Mouse (Mus musculus) frontal cortex, adult 2 months (tissue): ENCODE data around the gene Med16. TPM values are rescaled to one million over a fixed set of nuclear protein-coding genes. Genes with fewer than 3 reads are reported as not detected.

ENCODE experiments used
- DNase-seq, 2 experiments: peaks; one replicate each; pipeline ENCODE4 v3.0.0; 2022; ENCODE audit warnings: low spot score in 1 of 2; ENCODE audit errors: extremely low spot score in 1 of 2
- polyA plus RNA-seq: library from polyadenylated mRNA; depleted of rRNA; stranded (reverse); fragments of >200 nt; gene quantifications from 2 replicates; pipeline ENCODE4 v1.2.3, GENCODE M21; 2012

Med16 gene
- polyA plus RNA-seq, 1 experiment, result 75.9 TPM

DNA sequence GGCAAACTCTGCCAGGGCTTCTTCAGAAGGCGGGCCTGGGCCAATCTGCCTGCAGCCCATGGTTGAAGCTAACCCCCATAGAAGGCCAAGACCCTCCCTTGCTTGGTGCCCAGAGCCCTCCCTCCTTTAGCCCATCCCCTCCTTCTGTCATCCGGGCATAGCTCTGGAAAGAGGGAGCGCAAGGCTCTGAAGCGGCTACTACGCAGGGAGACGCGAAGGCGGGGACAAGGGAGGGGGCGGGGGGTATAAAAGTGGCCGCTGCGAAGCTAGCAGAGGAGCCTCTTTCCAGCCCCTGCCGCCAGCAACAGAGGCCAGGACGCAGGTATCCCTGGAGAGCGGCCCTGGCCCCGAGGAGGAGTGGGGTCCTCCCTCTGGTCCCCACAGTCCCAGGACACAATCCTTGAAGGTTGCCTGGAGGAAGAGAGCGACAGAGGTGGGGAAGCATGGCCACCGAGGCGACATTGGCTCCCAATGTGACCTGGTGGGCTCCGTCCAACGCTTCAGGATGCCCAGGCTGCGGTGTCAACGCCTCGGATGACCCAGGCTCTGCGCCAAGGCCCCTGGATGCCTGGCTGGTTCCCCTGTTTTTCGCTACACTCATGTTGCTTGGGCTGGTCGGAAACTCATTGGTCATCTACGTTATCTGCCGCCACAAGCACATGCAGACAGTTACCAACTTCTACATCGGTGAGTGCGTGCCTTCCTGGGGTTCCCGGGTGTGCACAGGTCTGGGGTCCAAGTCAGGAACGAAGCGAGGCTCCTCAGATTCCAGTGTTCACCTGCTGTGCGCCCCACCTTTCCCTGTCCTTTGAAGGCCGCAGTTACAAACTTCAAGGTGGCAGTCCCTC is 9.7 kb upstream of the Med16 start:
- DNase-seq, result no peak

DNA sequence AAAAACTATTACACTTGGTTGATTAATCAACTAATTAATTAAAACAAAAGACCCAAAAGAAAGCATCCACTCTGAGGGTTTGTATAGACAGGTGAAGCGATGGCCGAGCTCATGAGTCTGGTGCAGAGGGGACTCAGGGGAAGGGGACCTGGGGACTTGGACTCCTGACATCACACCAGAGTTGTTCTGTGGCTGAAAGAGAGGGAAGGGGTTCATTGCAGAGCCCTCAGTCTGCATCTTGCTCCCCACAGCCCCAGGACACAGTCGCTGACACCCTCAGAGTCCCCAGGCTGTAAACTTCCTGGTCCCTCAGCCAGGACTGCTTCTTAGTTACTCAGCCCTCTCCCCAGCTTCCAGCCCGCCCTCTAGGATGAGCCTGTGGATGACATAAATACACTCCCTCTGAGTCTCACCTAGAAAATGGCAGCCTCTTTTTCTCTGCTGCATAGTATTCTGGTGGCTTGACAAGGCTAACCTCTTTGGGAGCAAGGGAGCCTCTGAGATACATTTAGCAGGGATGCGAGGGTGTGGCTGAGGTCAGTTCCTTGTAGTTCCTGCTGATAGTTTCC is 8.9 kb upstream of the Med16 start:
- no peak for DNase-seq

DNA sequence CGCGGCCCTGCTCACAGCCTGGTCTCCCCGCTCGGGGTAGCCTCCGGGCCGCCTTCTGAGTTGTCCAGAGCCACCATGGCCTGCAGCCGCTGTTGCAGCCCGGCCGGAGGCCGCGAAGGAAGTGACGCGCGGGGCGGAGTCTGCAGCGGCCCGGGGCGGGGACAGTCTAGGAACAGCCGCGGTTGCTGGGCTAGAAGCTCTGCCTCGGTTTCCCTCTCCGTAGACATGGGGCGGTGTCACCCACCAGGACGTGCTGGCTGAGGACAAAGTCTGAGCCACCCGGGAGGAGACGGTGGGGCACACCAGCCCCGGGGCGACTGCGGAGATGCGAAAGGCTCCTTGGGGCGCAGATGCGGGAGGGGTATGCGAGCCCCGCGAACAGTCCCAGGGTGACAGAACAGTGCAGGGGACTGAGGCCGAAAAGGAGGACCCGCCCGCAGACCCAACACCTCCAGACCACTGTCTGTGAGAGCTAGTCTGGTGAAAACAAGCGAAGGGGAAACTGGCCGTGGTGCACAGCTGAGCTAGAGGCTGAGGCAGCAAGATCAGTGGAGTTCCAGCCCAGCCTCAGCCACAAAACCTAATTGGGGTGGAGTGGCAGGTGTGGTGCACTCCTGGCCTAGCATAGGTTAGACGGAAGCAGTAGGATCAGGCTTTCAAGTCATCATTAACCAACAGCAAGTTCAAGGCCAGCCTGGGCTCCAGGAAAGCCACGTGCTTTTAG is 8.2 kb upstream of the Med16 start, which contains the start of gene Kiss1r:
Gene Kiss1r (plus strand): TSS at position 164 of the 724 bp plus-strand sequence.
- DNase-seq, result peak; percentile 55 to 87

- DNase-seq, result no peak
Measured at GRCm38 (mm10) chr10:79916081-79916480, 7.4 kb upstream of the Med16 start.

GRCm38 (mm10) chr10:79914948-79915596 is 6.3 kb upstream of the Med16 start:
- no peak for DNase-seq

- no peak for DNase-seq
Measured at GRCm38 (mm10) chr10:79914131-79914947, 5.6 kb upstream of the Med16 start.

- DNase-seq, result no peak
Measured at GRCm38 (mm10) chr10:79912412-79912811, 3.7 kb upstream of the Med16 start.

GRCm38 (mm10) chr10:79910556-79910955 is 1.8 kb upstream of the Med16 start, which contains the start of gene Gm26602:
Gene Gm26602 (plus strand): TSS chr10:79910856.
- no peak for DNase-seq

DNA sequence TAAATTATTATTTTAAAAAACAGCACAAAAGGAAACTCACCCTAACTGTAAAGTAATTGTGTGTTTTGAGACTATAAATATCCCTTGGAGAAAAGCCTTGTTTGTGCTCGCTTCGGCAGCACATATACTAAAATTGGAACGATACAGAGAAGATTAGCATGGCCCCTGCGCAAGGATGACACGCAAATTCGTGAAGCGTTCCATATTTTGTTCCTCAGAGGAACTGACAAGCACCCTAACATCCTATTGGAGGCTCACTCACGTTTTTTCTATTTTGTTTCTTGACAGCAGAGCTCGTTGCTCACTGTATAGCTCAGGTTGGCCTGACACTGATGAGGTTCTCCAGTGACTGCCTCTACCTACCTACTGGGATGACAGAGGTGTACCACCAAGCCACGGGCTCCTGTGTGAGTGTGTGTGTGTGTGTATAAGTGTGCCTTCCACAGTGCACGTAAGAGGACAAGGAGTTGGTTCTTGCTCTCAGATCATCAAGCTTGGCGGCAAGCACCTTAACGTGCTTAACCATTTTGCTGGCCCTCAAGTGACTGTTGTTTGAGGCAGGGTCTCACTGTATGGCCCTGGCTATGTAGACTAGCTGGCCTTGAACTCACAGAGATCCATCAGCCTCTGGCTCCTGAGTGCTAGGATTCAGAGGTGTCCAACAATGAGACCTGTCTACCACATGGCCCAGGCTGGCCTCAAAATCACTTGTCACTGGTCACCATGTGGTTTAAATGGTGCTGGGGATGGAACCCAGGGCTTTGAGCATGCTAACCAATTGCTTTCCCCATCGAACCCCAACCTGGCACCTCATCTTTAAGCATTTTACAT is 584 bp upstream of the Med16 start:
- DNase-seq, result peak; percentile 50 to 79

DNA sequence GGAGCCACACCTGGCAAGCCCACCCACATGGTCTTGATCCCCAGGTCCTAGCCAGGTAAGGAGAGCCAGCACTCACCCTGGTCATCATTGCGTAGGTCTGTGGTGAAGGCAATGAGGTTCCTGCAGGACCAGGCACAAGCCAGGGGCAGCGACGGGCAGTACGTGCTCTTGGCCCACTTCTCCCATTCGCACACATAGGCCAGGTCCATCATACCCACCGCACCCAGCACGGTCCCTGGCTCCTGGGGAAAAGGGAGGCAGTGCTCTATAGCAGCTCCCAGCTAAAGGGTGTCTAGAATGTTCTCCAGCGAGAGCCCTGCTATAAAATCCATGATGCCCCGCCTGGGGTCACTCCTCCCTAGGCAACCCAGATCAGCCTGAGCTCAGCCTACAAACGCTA is 1.3 kb downstream of the Med16 start:
- DNase-seq, result no peak

DNA sequence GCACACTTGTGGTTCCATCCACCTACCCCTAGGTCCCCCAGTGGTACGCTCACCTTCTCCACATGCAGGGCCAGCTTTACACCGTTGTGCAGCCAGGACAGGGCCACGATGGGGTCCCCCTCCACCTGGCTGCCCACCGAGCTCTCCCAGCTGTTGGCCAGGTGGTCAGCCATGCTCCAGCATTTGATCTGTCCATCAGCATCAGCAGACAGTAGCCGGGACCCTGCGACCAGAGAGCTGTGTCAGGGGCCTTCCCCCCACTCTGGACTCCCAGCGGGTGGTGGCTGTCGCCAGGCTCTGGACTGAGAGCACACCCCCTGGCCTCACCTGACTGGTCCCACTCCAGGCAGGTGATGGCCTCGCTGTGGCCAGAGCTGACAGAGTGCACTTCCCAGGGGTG is 2.0 kb downstream of the Med16 start:
- DNase-seq, result no peak

DNA sequence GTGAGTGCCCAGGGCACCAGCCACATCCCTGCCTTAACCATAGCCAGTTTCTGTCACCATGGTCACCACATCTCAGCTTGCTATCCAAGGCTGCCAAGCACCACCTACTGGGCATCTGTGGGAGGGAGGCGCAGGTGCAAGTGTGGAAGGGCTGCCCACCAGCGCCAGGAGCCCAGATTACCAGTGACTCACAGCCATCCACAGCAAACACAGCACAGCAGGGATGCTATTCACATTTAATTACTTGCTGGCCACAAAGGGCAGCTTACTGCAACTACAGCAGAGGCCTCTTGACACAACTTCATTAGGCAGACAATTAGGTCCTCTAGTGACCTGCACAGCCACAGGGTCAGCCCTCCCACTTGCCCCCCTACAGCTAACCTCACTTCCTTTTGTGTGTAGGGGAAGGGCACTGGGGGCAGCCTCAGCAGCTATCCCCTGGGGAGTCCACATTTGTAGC is 7.7 kb downstream of the Med16 start:
- DNase-seq, result peak; percentile 87 to 89

DNA sequence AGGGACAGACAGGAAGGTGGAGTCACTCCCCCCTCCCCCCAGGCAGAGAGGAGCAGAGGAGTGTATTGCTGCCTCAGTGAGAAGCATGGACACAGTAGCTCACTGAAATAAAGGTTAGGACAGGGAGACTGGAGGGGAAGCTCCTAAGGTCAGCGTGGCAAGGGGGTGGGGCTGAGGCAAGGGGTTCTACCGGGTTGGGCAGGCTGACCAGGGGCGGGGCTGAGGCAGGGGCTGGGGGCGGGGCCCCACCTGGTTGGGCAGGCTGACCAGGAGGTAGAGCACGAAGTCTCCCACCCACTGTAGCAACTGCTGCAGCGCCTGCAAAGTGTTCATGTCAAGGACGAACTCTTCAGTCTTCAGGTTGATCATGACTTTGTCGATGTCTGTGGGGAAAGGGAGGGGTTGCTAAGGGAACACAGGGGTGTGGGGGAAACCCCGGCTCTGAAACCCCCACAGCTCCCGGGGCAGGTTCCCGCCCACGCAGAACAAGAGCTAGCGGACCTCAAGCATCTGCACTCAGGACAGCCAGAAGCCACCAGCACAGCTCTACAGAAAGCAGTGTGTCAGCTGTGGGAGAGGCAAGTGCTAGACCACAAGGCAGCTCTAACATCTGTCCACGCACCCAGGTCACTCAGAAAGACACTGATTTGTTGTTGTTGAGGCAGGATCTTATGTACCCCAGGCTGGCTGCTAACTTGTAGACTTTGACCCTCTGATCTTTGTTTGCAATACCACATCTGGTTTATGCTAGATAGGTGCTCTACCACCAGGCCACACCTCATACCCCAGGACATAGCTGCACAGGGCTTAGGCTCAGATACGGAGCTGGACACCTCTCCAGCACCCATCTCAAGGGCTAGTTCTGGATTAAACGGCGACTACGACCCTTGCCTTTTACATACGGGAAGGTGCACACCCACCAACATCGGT is 11.1 kb downstream of the Med16 start:
- no peak for DNase-seq

GRCm38 (mm10) chr10:79896814-79897213 is 11.9 kb downstream of the Med16 start:
- no peak for DNase-seq

DNA sequence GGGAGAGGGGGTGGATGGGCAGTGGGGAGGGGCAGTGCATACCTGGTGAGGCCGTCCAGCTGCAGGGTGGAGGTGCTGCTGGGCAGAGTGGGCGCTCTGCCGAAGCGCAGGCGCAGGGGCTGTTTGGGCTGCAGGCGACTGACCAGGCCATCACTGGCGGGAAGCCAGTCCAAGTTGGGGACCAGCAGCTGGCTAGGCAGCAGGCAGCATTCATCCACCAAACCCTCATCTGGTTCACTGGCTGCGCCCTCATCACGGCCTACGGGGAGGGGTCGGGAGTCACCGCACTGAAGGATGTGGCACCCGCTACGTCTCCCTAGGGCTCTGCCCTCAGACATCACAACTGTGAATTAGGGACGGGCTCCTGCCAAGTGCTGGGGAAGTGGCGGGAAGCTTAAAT is 12.4 kb downstream of the Med16 start:
- DNase-seq, result no peak

DNA sequence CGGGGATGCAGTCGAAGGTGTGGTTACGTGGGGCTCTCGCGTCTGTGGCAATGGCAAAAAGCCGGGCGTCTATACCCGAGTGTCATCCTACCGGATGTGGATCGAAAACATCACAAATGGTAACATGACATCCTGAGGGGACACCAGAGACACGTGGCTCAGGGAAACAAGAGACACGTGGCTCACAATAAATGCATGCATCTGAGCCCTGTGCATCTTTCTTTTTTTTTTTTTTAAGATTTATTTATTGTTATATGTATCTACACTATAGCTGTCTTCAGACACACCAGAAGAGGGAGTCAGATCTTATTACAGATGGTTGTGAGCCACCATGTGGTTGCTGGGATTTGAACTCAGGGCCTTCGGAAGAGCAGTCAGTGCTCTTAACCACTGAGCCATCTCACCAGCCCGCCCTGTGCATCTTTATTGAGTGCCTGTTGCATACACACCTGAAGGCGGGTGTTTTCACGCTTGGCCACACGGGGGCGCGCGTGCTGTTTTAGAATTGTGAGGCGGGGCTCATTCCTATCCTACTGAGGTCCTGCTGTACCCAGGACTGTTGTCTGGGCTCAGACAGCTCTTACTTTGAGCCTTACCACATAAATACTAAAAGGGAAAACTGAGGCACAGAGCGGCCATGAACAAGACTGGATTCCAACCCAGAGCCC is 16.1 kb downstream of the Med16 start:
- peak in 1 of 2 experiments; percentile 89 for DNase-seq

DNA sequence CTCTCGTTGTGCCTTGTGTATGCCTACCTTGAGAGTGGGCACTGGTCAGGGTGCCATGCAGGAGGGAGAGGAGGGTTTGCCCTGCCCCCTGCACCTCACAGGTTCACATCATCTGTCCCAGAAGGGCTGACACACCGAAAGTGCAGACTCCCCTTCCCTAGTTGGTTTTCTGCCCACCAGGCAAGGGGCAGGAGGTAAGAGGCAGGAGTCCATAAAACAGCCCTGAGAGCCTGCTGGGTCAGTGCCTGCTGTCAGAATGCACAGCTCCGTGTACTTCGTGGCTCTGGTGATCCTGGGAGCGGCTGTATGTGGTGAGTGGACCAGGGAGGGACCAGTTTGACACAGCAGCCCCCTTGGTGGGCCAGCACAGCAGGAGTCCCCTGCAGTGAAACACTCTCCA is 18.1 kb downstream of the Med16 start, which contains the start of gene Cfd:
Gene Cfd (plus strand): TSS at position 184 of the 400 bp plus-strand sequence.
- no peak for DNase-seq
